Mouse (Mus musculus): ENCODE measurements at regions not wholly inside any gene's neighbourhood (a gene's known extent, or its start where the extent isn't known, plus 50 kb on each side); places are given as distances from the start of the nearest gene placed in this dataset.
A peak's percentile ranks its signal among the peaks of the same experiment; 100 is the strongest.

- DNase-seq (ENCODE audit: low spot score): no peak
- Histone ChIP-seq H3K4me2 (ENCODE audit: low read depth, low read length) (no peak overlapping the region), H3K36me3 (ENCODE audit: insufficient read depth, low read length) (no peaks in the 10 kb centered on the region), H3K27me3 (ENCODE audit: insufficient read depth, low read length) (no peaks in the 10 kb centered on the region), H3K4me1 (ENCODE audit: insufficient read depth, low read length) (no peaks in the 10 kb centered on the region), H3K4me3 (ENCODE audit: low read length) (no peak overlapping the region), H3K9me3 (ENCODE audit: low read length) (no peaks in the 10 kb centered on the region), H3K9ac (replicated peaks; ENCODE audit: low read length) (no peak overlapping the region), H3K27ac (no peak overlapping the region)
- no peak for ATAC-seq
- TF ChIP-seq CTCF (IDR thresholded peaks at IDR 0.05; ENCODE audit: low read depth): no peak
- WGBS: 53% methylated on average over 5 of the region's 5 CpGs
These were observed 59.6 kb upstream of the Trpc7 start for GRCm38 (mm10) chr13:56955358-56955757.

GRCm38 (mm10) chr13:56948086-56948485 is 52.3 kb upstream of the Trpc7 start:
- H3K27me3 ChIP-seq (ENCODE audit: insufficient read depth, low read length): no peaks in the 10 kb centered on the region
- H3K36me3 ChIP-seq (ENCODE audit: insufficient read depth, low read length): no peaks in the 10 kb centered on the region
- no peaks in the 10 kb centered on the region for H3K9me3 ChIP-seq (ENCODE audit: low read length)
- DNase-seq (ENCODE audit: low spot score) (no peak), ATAC-seq (no peak)
- H3K9ac ChIP-seq (replicated peaks; ENCODE audit: low read length): no peak overlapping the region
- 61% methylated on average over 6 of the region's 6 CpGs for WGBS
- H3K4me1 ChIP-seq (ENCODE audit: insufficient read depth, low read length): no peaks in the 10 kb centered on the region
- no peak overlapping the region for H3K27ac ChIP-seq
- no peak overlapping the region for H3K4me3 ChIP-seq (ENCODE audit: low read length)
- TF ChIP-seq CTCF (IDR thresholded peaks at IDR 0.05; ENCODE audit: low read depth): no peak
- no peak overlapping the region for H3K4me2 ChIP-seq (ENCODE audit: low read depth, low read length)

GRCm38 (mm10) chr13:56947266-56947665 is 51.5 kb upstream of the Trpc7 start:
- Histone ChIP-seq H3K27me3 (ENCODE audit: insufficient read depth, low read length) (no peaks in the 10 kb centered on the region), H3K36me3 (ENCODE audit: insufficient read depth, low read length) (no peaks in the 10 kb centered on the region), H3K4me3 (ENCODE audit: low read length) (no peak overlapping the region), H3K9ac (replicated peaks; ENCODE audit: low read length) (no peak overlapping the region), H3K27ac (no peak overlapping the region), H3K4me2 (ENCODE audit: low read depth, low read length) (no peak overlapping the region), H3K9me3 (ENCODE audit: low read length) (no peaks in the 10 kb centered on the region), H3K4me1 (ENCODE audit: insufficient read depth, low read length) (no peaks in the 10 kb centered on the region)
- ATAC-seq: no peak
- 65% methylated on average over 7 of the region's 7 CpGs for WGBS
- TF ChIP-seq CTCF (IDR thresholded peaks at IDR 0.05; ENCODE audit: low read depth): no peak
- DNase-seq (ENCODE audit: low spot score): peak; percentile 31
